Mouse (Mus musculus): ENCODE results near the gene Arhgef15.
"Not testable (repeated sequence)": the region's sequence is repeated elsewhere in the genome, so short reads cannot be mapped to it uniquely, and the experiment has no call there.

Gene Arhgef15

GRCm38 (mm10) chr11:68957308-68957707, at the start of gene Arhgef15:
Gene Arhgef15 (minus strand): TSS chr11:68957480.
- no peak for DNase-seq

- DNase-seq: not testable (repeated sequence)
Observed at GRCm38 (mm10) chr11:69006575-69006974, 49.3 kb upstream of the Arhgef15 start.

GRCm38 (mm10) chr11:69005193-69005592, 47.9 kb upstream of the Arhgef15 start:
- no peak for DNase-seq

GRCm38 (mm10) chr11:69003592-69003991, 46.3 kb upstream of the Arhgef15 start:
- peak; percentile 22 for DNase-seq

GRCm38 (mm10) chr11:69002782-69003181, 45.5 kb upstream of the Arhgef15 start:
- DNase-seq: not testable (repeated sequence)

- DNase-seq: no peak
Observed at GRCm38 (mm10) chr11:68997080-68997479, 39.8 kb upstream of the Arhgef15 start.

GRCm38 (mm10) chr11:68994377-68994776, 37.1 kb upstream of the Arhgef15 start:
- DNase-seq: no peak

- no peak for DNase-seq
Observed at GRCm38 (mm10) chr11:68993122-68993521, 35.8 kb upstream of the Arhgef15 start.

GRCm38 (mm10) chr11:68988341-68988740, 31.1 kb upstream of the Arhgef15 start:
- DNase-seq: no peak

GRCm38 (mm10) chr11:68987365-68987882, 30.1 kb upstream of the Arhgef15 start:
- DNase-seq: no peak

GRCm38 (mm10) chr11:68982639-68983369, 25.5 kb upstream of the Arhgef15 start:
- peak; percentile 79 for DNase-seq

GRCm38 (mm10) chr11:68980919-68981318, 23.6 kb upstream of the Arhgef15 start:
- no peak for DNase-seq

GRCm38 (mm10) chr11:68979320-68979733, 22.0 kb upstream of the Arhgef15 start:
- no peak for DNase-seq

GRCm38 (mm10) chr11:68975601-68976000, 18.3 kb upstream of the Arhgef15 start:
- no peak for DNase-seq

GRCm38 (mm10) chr11:68975085-68975484, 17.8 kb upstream of the Arhgef15 start, which contains the start of gene Rangrf:
Gene Rangrf (minus strand): TSS chr11:68975185.
- no peak for DNase-seq

- DNase-seq: no peak
Observed at GRCm38 (mm10) chr11:68974059-68974450, 16.8 kb upstream of the Arhgef15 start.

- DNase-seq: peak; percentile 90
Observed at GRCm38 (mm10) chr11:68973250-68974058, 16.2 kb upstream of the Arhgef15 start.

- DNase-seq: no peak
Observed at GRCm38 (mm10) chr11:68970232-68970631, 13.0 kb upstream of the Arhgef15 start.

GRCm38 (mm10) chr11:68968752-68969151, 11.5 kb upstream of the Arhgef15 start:
- no peak for DNase-seq

GRCm38 (mm10) chr11:68967337-68968282, 10.3 kb upstream of the Arhgef15 start, which contains the start of gene Slc25a35:
Gene Slc25a35 (plus strand): TSS chr11:68968131.
- DNase-seq: peak; percentile 93

- no peak for DNase-seq
Observed at GRCm38 (mm10) chr11:68966554-68966953, 9.3 kb upstream of the Arhgef15 start.

- DNase-seq: peak; percentile 78
Observed at GRCm38 (mm10) chr11:68965845-68966244, 8.6 kb upstream of the Arhgef15 start.

Data from retina, postnatal 1 day (tissue).